Mouse (Mus musculus) right cerebral cortex, postnatal 4 days (tissue): ENCODE measurements around the gene Gm9945.

Experiments
- DNase-seq: peaks from one replicate; pipeline ENCODE4 v3.0.0-alpha.2; 2022

Gm9945 gene

GRCm38 (mm10) chr11:53463551-53464424 is 16.2 kb upstream of the Gm9945 start:
- no peak for DNase-seq

DNA sequence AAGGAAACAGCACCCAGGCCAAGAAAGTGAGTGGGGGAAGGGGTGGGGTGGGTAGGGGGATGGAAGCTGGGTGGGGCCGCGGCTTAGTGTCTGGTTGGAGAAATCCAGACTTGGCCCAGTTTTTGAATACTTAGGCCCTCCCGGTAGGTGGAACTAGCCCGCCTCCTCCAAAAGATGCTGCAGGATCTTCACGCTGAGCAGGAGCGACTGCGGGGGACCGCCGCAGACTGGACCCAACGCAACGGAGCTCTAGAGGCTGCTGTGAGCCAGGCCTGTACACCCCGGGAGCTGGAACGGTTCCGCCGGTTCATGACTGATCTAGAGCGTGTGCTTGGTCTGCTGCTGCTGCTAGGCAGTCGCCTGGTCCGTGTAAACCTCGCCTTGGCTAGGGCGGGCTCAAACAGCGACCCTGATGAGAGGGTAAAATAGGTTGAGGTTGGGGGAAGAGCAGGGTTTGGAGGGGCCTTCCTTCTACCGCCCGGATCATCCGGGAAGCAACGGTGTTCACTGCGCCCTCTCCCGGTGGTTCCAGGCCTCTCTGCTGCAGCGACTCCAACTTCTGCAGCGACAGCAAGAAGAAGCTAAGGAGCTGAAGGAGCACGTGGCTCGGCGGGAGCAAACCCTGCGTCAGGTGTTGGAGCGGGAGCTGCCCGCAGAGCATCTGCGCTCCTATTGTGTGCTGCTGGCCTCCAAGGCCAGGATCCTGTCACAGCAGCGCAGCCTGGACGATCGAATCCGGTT is 13.6 kb upstream of the Gm9945 start:
- DNase-seq: peak; percentile 93

DNA sequence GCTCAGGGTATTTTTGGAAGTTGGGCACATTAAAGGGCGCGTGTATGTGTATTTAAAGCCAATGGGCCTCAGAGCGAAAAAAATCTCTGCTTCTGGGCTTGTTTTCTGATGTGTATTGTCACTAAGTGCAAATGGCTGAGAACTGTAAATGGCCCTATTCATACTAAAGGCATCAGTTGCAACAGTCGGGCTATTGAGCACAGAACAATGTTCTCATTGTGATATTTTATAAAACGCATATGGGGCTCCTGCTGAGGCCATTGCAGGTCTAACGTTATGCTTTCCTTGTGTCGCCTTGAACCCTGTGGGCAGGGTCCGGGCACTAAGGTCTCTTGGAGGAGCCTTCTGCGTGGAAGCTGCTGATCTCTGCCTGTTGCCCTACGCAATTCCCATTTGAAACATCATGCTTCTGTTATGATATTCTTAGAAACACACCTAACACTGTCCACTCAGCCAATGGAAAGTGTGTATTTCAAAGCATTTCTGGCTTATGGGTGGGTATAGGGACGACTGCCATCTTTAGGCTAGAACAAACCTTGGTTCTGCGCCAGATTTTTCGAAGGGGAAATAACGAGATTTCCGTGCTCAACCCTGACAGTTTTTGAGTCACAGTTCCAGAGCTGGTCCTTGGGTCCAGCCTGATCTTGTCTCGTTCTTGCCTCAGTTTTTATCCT is 10.5 kb upstream of the Gm9945 start:
- no peak for DNase-seq

- DNase-seq: peak; percentile 97
These were observed 9.8 kb upstream of the Gm9945 start, which contains the start of gene Gm9837 for GRCm38 (mm10) chr11:53469968-53470695. Gm9837 (minus strand) TSS chr11:53470479.

GRCm38 (mm10) chr11:53472709-53473108 is 7.3 kb upstream of the Gm9945 start:
- no peak for DNase-seq

DNA sequence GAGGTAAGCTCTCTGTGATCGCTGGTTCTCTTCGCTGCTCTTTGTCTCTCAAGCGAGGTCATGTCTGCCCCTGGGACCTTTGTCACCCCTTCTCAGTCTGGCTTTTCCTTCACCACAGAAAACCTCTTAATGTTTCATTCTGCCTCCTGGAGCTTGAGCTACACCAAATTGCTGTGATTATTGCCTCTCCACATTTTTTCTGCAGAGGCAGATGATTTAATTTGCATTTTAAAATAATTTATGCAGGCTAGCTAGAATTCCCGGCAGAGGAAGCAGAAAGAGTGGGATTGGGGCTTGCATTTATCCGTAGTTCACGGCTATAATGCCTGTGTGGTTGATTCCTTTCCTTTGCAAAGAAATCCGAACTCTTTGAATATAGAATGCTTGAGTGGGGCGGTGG is 4.3 kb upstream of the Gm9945 start:
- no peak for DNase-seq

DNA sequence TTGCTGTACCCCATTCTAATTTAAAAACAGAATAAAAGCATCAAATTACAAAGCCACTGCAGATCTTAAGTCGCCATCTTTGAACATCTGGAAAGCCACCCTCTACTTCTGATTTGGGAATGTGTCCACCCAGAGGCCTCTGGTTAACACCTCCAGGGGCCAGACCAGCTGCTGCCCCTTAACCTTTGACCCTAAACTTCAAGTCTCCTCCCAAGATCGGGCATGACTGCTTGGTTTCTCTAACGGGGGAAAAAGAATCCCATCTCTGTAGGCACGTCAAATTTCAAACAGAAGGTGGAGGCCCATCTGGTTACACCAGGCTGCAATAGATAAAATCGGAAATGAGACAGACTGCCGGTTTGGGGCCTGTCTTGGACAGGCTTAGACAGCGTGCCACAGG is 2.1 kb upstream of the Gm9945 start:
- no peak for DNase-seq

DNA sequence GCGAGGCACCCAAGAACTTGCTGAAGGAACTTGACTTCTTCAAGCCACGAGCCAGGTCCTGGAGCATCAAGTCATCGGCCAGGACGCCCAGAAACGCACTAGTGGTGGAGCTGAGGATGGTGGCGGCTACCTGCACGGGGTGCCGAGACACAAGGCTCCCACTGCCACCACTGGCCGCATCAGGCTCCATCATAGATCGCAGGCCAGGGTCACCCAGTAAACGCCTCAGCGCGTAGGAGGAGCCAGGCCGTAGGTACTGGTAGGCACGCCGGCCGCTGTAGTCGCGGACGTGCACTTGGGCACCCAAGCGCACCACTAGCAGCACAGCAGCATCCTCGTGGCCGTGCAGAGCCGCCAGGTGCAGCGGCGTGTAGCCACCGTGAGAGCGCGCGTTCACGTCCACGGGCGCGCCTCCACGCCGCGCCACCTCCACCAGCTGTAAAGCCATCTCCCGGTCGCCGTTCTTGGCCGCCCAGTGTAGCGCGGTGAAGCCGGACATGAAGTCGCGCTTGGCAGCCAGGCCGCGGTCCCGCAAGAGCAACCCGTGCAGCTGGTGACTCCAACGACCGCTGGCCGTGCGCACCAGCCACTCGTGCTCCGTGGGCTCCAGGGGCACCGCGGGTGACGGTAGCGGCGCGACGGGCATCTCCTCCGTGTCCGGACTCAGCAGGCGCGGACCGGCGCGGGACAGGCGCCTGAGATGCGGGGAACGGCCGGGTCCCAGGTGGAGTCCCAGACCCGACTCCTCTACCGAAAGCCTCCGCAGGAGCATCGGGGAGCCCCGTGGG is 1.4 kb upstream of the Gm9945 start:
- DNase-seq: no peak

DNA sequence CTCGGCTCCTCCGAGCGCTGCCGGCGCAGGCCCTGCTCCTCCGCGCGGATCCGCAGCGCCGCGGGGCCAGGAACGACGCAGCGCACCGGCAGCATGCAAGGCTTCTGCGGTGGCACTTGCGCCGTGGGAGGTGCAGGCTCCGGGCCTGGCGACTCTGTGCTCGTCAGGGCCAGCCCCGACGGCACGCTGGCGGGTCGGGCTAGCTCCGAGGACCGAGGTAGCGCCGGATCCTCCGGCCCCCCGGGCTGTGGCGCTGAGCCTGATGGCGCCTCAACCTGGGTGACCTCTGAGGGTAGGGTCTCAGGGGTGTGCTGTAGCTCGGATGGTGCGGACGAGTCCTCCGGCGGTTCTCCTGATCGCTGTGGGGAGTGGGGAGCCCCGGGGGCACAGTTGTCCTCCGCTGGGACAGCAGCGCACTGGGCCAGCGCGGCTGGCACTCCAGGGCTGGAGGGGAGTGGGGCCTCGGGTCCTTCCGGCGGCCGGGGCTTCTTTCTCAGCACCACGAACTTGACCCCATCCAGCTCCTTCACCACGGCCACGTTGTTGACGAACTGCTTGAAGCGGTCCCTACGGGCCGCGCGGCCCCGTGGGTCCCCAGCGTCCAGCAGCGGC is 689 bp upstream of the Gm9945 start:
- DNase-seq: peak; percentile 39

DNA sequence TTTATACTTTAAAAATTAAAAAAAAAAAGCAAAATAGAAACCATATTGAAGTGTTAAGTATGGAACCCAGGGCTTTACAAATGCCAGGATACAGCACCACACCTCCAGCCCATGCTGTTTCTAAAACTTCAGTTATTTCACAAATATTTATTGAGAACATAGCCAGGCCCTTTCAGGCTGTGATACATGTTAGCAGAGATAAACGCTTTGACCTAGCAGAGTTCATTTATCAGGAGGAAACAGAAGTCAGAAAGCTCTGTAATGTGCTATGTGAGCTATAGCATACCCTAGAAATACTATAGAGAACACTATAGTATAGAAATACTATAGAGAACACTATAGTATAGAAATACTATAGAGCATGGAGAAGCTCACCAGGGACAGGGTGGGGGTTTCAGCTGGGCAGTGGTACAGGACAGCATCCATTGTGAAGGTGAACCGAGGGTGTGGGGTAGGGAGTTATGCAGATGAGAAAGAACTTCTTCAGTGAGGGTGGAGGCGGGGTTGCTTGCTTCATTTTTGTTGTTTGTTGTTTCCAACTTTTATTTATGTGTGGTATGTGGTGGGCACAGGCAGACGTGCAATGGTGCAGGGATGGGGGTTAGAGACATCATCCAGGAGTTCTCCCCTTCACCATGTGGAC is 1.2 kb downstream of the Gm9945 start:
- no peak for DNase-seq

DNA sequence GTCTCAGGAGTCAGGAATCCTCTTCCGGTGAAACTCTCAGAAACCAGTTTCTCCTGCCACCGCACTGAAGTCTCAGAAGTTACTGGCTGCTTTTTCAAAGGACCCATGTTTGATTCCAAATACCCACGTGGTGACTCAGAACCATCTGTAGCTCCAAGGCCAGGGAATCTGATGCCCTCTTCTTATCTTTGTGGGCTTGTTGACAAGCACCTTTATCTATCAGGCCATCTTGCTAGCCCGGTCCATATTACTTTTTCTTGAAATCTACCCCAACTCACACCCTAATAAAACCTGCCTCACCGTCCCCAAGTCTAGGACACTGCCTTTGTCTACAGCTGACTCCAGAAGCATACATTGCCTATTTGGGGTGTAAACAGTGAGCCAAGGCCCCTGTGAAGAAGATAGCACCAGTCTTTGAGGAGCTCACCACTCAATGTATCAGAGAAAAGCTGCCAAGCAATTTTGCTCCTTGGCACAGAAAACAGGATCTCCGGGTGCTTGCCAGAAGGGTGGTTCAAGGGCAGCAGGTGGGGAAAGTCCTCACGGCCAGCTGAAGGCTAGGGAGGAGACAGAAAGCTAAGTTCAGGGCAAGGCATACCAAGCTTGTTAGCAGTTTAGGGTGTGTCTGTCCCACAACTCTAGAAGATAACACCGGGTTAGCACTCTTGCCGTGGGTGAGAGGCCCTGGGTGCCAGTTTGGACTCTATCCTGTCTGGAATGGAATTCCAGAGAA is 3.4 kb downstream of the Gm9945 start:
- no peak for DNase-seq

- no peak for DNase-seq
These were observed 5.8 kb downstream of the Gm9945 start for GRCm38 (mm10) chr11:53485719-53486118.

- DNase-seq: no peak
These were observed 6.4 kb downstream of the Gm9945 start for GRCm38 (mm10) chr11:53486351-53486750.

- DNase-seq: no peak
These were observed 7.0 kb downstream of the Gm9945 start for GRCm38 (mm10) chr11:53486822-53487594.

- DNase-seq: no peak
These were observed 9.0 kb downstream of the Gm9945 start for GRCm38 (mm10) chr11:53489007-53489406.

GRCm38 (mm10) chr11:53489421-53489820 is 9.5 kb downstream of the Gm9945 start:
- no peak for DNase-seq

DNA sequence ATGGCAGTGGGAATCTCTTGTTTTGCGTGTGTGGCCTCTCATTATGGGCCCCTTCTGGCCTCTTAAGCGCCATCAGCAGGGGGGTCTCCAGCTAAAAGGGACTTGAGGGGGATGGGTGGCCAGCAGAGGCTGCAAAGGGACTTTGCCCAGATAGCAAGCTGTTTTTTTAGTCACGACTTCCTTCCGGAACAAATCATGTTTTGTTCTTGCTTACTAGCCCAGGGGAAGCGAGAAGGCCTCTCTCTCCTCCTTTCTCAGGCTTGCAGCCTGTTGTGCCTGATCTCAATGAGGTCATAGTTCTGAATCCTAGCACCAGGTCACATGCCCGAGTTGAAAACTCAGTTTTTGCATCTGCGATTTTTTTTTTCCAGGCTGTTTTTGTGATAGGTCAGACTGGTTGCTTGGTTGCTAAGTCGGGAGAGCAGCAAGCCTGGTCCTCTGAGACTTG is 12.0 kb downstream of the Gm9945 start:
- no peak for DNase-seq

- no peak for DNase-seq
These were observed 13.4 kb downstream of the Gm9945 start for GRCm38 (mm10) chr11:53493243-53493955.

DNA sequence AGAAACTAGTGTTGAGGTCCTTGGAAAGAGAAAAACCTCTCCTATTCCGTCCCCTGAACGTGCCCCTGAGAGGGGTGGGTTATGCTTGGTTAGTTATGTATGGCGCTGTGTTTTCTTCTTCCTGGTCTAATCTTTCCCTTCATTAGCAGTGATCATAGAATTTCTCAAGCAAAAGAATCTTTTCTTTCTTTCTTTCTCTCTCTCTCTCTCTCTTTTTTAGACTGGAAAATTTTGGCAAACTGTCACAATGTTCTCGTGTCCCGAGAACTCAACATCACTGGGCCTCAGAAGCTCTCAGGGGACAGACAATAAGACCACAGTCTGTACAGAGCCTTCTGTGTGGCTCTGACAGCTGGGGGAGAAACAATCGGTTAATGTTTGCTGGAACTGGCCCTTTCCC is 15.5 kb downstream of the Gm9945 start:
- no peak for DNase-seq
